17 mouse cellular contexts compared by ENCODE assay signal in the genomic region with DNA sequence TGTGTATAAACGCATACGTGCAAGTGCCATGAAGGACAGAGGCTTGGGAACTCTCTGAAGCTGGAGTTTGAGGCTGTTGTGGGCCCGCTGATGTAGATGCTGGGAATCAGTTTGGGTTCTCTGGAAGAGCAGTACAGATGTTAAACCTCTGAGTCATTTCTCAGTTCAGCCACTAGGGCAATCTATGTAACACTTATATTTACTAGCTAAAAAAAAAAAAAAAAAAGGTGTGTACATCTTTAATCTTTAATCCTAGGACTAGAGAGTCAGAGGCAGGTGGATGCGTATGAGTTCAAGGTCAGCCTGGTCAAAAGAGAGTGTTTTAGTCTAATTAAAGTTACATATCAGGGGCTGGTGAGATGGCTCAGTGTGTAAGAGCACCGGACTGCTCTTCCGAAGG. TPM values are rescaled to one million over a fixed set of nuclear protein-coding genes. Genes with fewer than 3 reads are reported as not detected.
A peak's percentile ranks its signal among the peaks of the same experiment; 100 is the strongest.
DNase-seq lines count a peak whose midpoint lies in the region; ATAC-seq and TF ChIP-seq lines count a peak whose summit lies in the region.
"Had no signal": no experiment of that assay in that cellular context is flagged by ENCODE, and none has a peak within 500 bp of the region (broad histone marks: within the 10 kb centered on the region; RNA-seq: fewer than 3 reads in every experiment).

No protein-coding gene starts in this region.

- H3K36me3 ChIP-seq in kidney, postnatal 0 days (ENCODE audit: insufficient read depth, low read length), result no peaks in the 10 kb centered on the region
- H3K36me3 ChIP-seq in neural tube, embryonic 13.5 days, result no peaks in the 10 kb centered on the region
- H3K36me3 ChIP-seq in neural tube, embryonic 15.5 days, result no peaks in the 10 kb centered on the region
- H3K36me3 ChIP-seq: heart, embryonic 15.5 days; hindbrain, embryonic 10.5 days; intestine, embryonic 15.5 days; limb, embryonic 12.5 days had no signal

- no peak overlapping the region for H3K9ac ChIP-seq in kidney, postnatal 0 days (ENCODE audit: low read depth, low read length)
- H3K9ac ChIP-seq in neural tube, embryonic 13.5 days, result 0 out of 2 replicates have a peak overlapping the region, but pooled peaks have one; percentile 8
- no peak overlapping the region for H3K9ac ChIP-seq in neural tube, embryonic 15.5 days (replicated peaks)
- H3K9ac ChIP-seq: forebrain, embryonic 13.5 days; heart, embryonic 15.5 days; intestine, embryonic 15.5 days; limb, embryonic 12.5 days had no signal

- DNase-seq in kidney, postnatal 0 days (ENCODE audit: low spot score), result no peak
- no peak for DNase-seq in kidney, adult 9 months
- peak; percentile 58 for DNase-seq in R1 (ENCODE audit: low read depth, low spot score)
- no peak for DNase-seq in gastrocnemius, postnatal 25 days
- DNase-seq in embryo, embryonic 10 days (ENCODE audit: low spot score), result no peak
- DNase-seq: adrenal gland, postnatal 10 days; cerebellum, adult 11 months; cerebellum, postnatal 14 days; kidney, postnatal 10 days; thymus, adult 2 months had no signal

- TF ChIP-seq CTCF in kidney, postnatal 0 days (IDR thresholded peaks at IDR 0.05; ENCODE audit: low read depth), result peak; percentile 48

- 79% methylated on average over 6 of the region's 6 CpGs for WGBS in kidney, postnatal 0 days
- 84% methylated on average over 6 of the region's 6 CpGs for WGBS in neural tube, embryonic 13.5 days
- WGBS in neural tube, embryonic 15.5 days, result 83% methylated on average over 6 of the region's 6 CpGs

- H3K4me2 ChIP-seq in kidney, postnatal 0 days (ENCODE audit: low read length), result no peak overlapping the region
- no peak overlapping the region for H3K4me2 ChIP-seq in neural tube, embryonic 13.5 days
- H3K4me2 ChIP-seq in neural tube, embryonic 15.5 days, result no peak overlapping the region
- H3K4me2 ChIP-seq: forebrain, embryonic 13.5 days; heart, embryonic 15.5 days; intestine, embryonic 15.5 days; limb, embryonic 12.5 days had no signal

- no peak overlapping the region for H3K27ac ChIP-seq in kidney, postnatal 0 days
- no peak overlapping the region for H3K27ac ChIP-seq in neural tube, embryonic 13.5 days (replicated peaks)
- H3K27ac ChIP-seq in neural tube, embryonic 15.5 days (replicated peaks), result no peak overlapping the region
- H3K27ac ChIP-seq: forebrain, embryonic 13.5 days; heart, embryonic 15.5 days; hindbrain, embryonic 10.5 days; intestine, embryonic 15.5 days; limb, embryonic 12.5 days had no signal

- H3K9me3 ChIP-seq in kidney, postnatal 0 days (replicated peaks; ENCODE audit: low read length), result no peaks in the 10 kb centered on the region
- H3K9me3 ChIP-seq in neural tube, embryonic 13.5 days, result no peaks in the 10 kb centered on the region
- H3K9me3 ChIP-seq in neural tube, embryonic 15.5 days (replicated peaks), result no peaks in the 10 kb centered on the region
- H3K9me3 ChIP-seq: forebrain, embryonic 13.5 days; heart, embryonic 15.5 days; hindbrain, embryonic 10.5 days; intestine, embryonic 15.5 days; limb, embryonic 12.5 days had no signal

- H3K4me1 ChIP-seq in kidney, postnatal 0 days (replicated peaks; ENCODE audit: insufficient read depth, low read length), result no peaks in the 10 kb centered on the region; the same call in 1 of the 2 replicates
- peaks cover 40% of the 10 kb centered on the region for H3K4me1 ChIP-seq in neural tube, embryonic 13.5 days (replicated peaks)
- peaks cover 32% of the 10 kb centered on the region for H3K4me1 ChIP-seq in neural tube, embryonic 15.5 days

- no peak overlapping the region for H3K4me3 ChIP-seq in kidney, postnatal 0 days (replicated peaks; ENCODE audit: low read depth, low read length)
- H3K4me3 ChIP-seq in neural tube, embryonic 13.5 days, result no peak overlapping the region
- H3K4me3 ChIP-seq in neural tube, embryonic 15.5 days (replicated peaks), result no peak overlapping the region
- H3K4me3 ChIP-seq: forebrain, embryonic 13.5 days; heart, embryonic 15.5 days; hindbrain, embryonic 10.5 days; intestine, embryonic 15.5 days; limb, embryonic 12.5 days had no signal

- H3K27me3 ChIP-seq in kidney, postnatal 0 days (ENCODE audit: insufficient read depth, low read length), result no peaks in the 10 kb centered on the region
- H3K27me3 ChIP-seq in neural tube, embryonic 13.5 days, result no peaks in the 10 kb centered on the region
- no peaks in the 10 kb centered on the region for H3K27me3 ChIP-seq in neural tube, embryonic 15.5 days (replicated peaks)
- H3K27me3 ChIP-seq: forebrain, embryonic 13.5 days; intestine, embryonic 15.5 days; limb, embryonic 12.5 days had no signal

- no peak for ATAC-seq in kidney, postnatal 0 days (replicated peaks; ENCODE audit: low FRiP score, low read depth)
- ATAC-seq in neural tube, embryonic 13.5 days (ENCODE audit: low read depth), result no peak
- no peak for ATAC-seq in neural tube, embryonic 15.5 days (ENCODE audit: low FRiP score)
- ATAC-seq: forebrain, embryonic 13.5 days; intestine, embryonic 15.5 days had no signal

RNA-seq across cellular contexts. Expression of a gene that starts 11.8 kb away (rescaled TPM):
- polyA plus RNA-seq in kidney, postnatal 0 days (2015; fragmentation: Nextera tagmentation; extraction: Ambion mirVana), result 351 and 359 TPM in 2 replicates
- polyA plus RNA-seq in neural tube, embryonic 13.5 days (2015; fragmentation: Nextera tagmentation; extraction: Ambion mirVana), result 350 and 384 TPM in 2 replicates
- polyA plus RNA-seq in neural tube, embryonic 15.5 days (2015; fragmentation: Nextera tagmentation; extraction: Ambion mirVana), result 262 and 325 TPM in 2 replicates
- total RNA-seq in gastrocnemius, postnatal 25 days (2021), result 10 to 100 TPM; 73.2 to 87.6 TPM

RNA-seq across cellular contexts. Expression of a gene that starts 22.4 kb away (rescaled TPM):
- 12.9 and 14.7 TPM in 2 replicates for polyA plus RNA-seq in kidney, postnatal 0 days (2015; fragmentation: Nextera tagmentation; extraction: Ambion mirVana)
- polyA plus RNA-seq in neural tube, embryonic 13.5 days (2015; fragmentation: Nextera tagmentation; extraction: Ambion mirVana), result 23.9 and 25.6 TPM in 2 replicates
- 35.1 and 35.4 TPM in 2 replicates for polyA plus RNA-seq in neural tube, embryonic 15.5 days (2015; fragmentation: Nextera tagmentation; extraction: Ambion mirVana)
- 10 to 100 TPM; 72.1 to 77.5 TPM for total RNA-seq in gastrocnemius, postnatal 25 days (2021)

RNA-seq across cellular contexts. Expression of a gene that starts 32.5 kb away (rescaled TPM):
- 0.89 and 1.2 TPM in 2 replicates for polyA plus RNA-seq in kidney, postnatal 0 days (2015; fragmentation: Nextera tagmentation; extraction: Ambion mirVana)
- 0.96 and 2.4 TPM in 2 replicates for polyA plus RNA-seq in neural tube, embryonic 13.5 days (2015; fragmentation: Nextera tagmentation; extraction: Ambion mirVana)
- 2.5 and 2.9 TPM in 2 replicates for polyA plus RNA-seq in neural tube, embryonic 15.5 days (2015; fragmentation: Nextera tagmentation; extraction: Ambion mirVana)
- not detected for total RNA-seq in gastrocnemius, postnatal 25 days (2021)

RNA-seq across cellular contexts. Expression of a gene that starts 37.9 kb away (rescaled TPM):
- polyA plus RNA-seq in kidney, postnatal 0 days (2015; fragmentation: Nextera tagmentation; extraction: Ambion mirVana), result 30.5 and 33.3 TPM in 2 replicates
- polyA plus RNA-seq in neural tube, embryonic 13.5 days (2015; fragmentation: Nextera tagmentation; extraction: Ambion mirVana), result 6.5 and 9.0 TPM in 2 replicates
- 6.6 and 9.7 TPM in 2 replicates for polyA plus RNA-seq in neural tube, embryonic 15.5 days (2015; fragmentation: Nextera tagmentation; extraction: Ambion mirVana)
- 10 to 100 TPM; 18.1 to 19.4 TPM for total RNA-seq in gastrocnemius, postnatal 25 days (2021)

RNA-seq across cellular contexts. Expression of a gene that starts 59.5 kb away (rescaled TPM):
- 28.9 and 29.9 TPM in 2 replicates for polyA plus RNA-seq in kidney, postnatal 0 days (2015; fragmentation: Nextera tagmentation; extraction: Ambion mirVana)
- 13.5 and 17.4 TPM in 2 replicates for polyA plus RNA-seq in neural tube, embryonic 13.5 days (2015; fragmentation: Nextera tagmentation; extraction: Ambion mirVana)
- 14.4 and 25.2 TPM in 2 replicates for polyA plus RNA-seq in neural tube, embryonic 15.5 days (2015; fragmentation: Nextera tagmentation; extraction: Ambion mirVana)
- total RNA-seq in gastrocnemius, postnatal 25 days (2021), result 10 to 100 TPM; 44.2 to 45.3 TPM
